Mouse (Mus musculus): ENCODE results near the gene Iqcf6. TPM values are rescaled to one million over a fixed set of nuclear protein-coding genes. Genes with fewer than 3 reads are reported as not detected.

Iqcf6 gene
- polyA plus RNA-seq, 1 experiment, result 85.6 TPM

GRCm38 (mm10) chr9:106641346-106641745 is 15.0 kb downstream of the Iqcf6 start:
- no peaks in the 10 kb centered on the region for H3K27me3 ChIP-seq (ENCODE audit: control insufficient read depth, insufficient read depth, low read length)
- H3K4me1 ChIP-seq (ENCODE audit: control insufficient read depth, insufficient read depth, low read length), result no peaks in the 10 kb centered on the region
- H3K36me3 ChIP-seq (ENCODE audit: control insufficient read depth, insufficient read depth, low read length), result no peaks in the 10 kb centered on the region
- no peak overlapping the region; the same call in 1 of the 2 replicates for H3K4me3 ChIP-seq (ENCODE audit: control insufficient read depth, low read depth, low read length)
- H3K27ac ChIP-seq (ENCODE audit: control insufficient read depth, insufficient read depth, low read depth, low read length), result no peak overlapping the region
- no peak for TF ChIP-seq POLR2A (IDR thresholded peaks at IDR 0.05; ENCODE audit: control insufficient read depth, low read depth, low read length)
- TF ChIP-seq CTCF (IDR thresholded peaks at IDR 0.05; ENCODE audit: control insufficient read depth, insufficient read depth, insufficient replicate concordance, low read depth, low read length), result no peak

GRCm38 (mm10) chr9:106643128-106643527 is 16.7 kb downstream of the Iqcf6 start:
- H3K27ac ChIP-seq (ENCODE audit: control insufficient read depth, insufficient read depth, low read depth, low read length), result no peak overlapping the region
- H3K27me3 ChIP-seq (ENCODE audit: control insufficient read depth, insufficient read depth, low read length), result no peaks in the 10 kb centered on the region
- no peak overlapping the region for H3K4me3 ChIP-seq (ENCODE audit: control insufficient read depth, low read depth, low read length)
- peak; percentile 96 for TF ChIP-seq CTCF (IDR thresholded peaks at IDR 0.05; ENCODE audit: control insufficient read depth, insufficient read depth, insufficient replicate concordance, low read depth, low read length)
- TF ChIP-seq POLR2A (IDR thresholded peaks at IDR 0.05; ENCODE audit: control insufficient read depth, low read depth, low read length), result no peak
- no peaks in the 10 kb centered on the region for H3K36me3 ChIP-seq (ENCODE audit: control insufficient read depth, insufficient read depth, low read length)
- no peaks in the 10 kb centered on the region for H3K4me1 ChIP-seq (ENCODE audit: control insufficient read depth, insufficient read depth, low read length)

- no peaks in the 10 kb centered on the region for H3K36me3 ChIP-seq (ENCODE audit: control insufficient read depth, insufficient read depth, low read length)
- no peak overlapping the region for H3K27ac ChIP-seq (ENCODE audit: control insufficient read depth, insufficient read depth, low read depth, low read length)
- no peaks in the 10 kb centered on the region for H3K27me3 ChIP-seq (ENCODE audit: control insufficient read depth, insufficient read depth, low read length)
- TF ChIP-seq POLR2A (IDR thresholded peaks at IDR 0.05; ENCODE audit: control insufficient read depth, low read depth, low read length), result no peak
- peak; percentile 18; the same call in 1 of the 2 replicates for TF ChIP-seq CTCF (IDR thresholded peaks at IDR 0.05; ENCODE audit: control insufficient read depth, insufficient read depth, insufficient replicate concordance, low read depth, low read length)
- H3K4me1 ChIP-seq (ENCODE audit: control insufficient read depth, insufficient read depth, low read length), result no peaks in the 10 kb centered on the region
- H3K4me3 ChIP-seq (ENCODE audit: control insufficient read depth, low read depth, low read length), result no peak overlapping the region
Measured at GRCm38 (mm10) chr9:106643787-106644186, 17.4 kb downstream of the Iqcf6 start.

GRCm38 (mm10) chr9:106645684-106646271 is 19.4 kb downstream of the Iqcf6 start:
- Histone ChIP-seq H3K4me3 (ENCODE audit: control insufficient read depth, low read depth, low read length) (no peak overlapping the region), H3K27me3 (ENCODE audit: control insufficient read depth, insufficient read depth, low read length) (no peaks in the 10 kb centered on the region), H3K4me1 (ENCODE audit: control insufficient read depth, insufficient read depth, low read length) (peaks cover 7% of the 10 kb centered on the region), H3K27ac (ENCODE audit: control insufficient read depth, insufficient read depth, low read depth, low read length) (no peak overlapping the region), H3K36me3 (ENCODE audit: control insufficient read depth, insufficient read depth, low read length) (no peaks in the 10 kb centered on the region)
- TF ChIP-seq CTCF (IDR thresholded peaks at IDR 0.05; ENCODE audit: control insufficient read depth, insufficient read depth, insufficient replicate concordance, low read depth, low read length) (no peak), POLR2A (IDR thresholded peaks at IDR 0.05; ENCODE audit: control insufficient read depth, low read depth, low read length) (no peak)

- Histone ChIP-seq H3K27me3 (ENCODE audit: control insufficient read depth, insufficient read depth, low read length) (no peaks in the 10 kb centered on the region), H3K4me3 (ENCODE audit: control insufficient read depth, low read depth, low read length) (no peak overlapping the region), H3K4me1 (ENCODE audit: control insufficient read depth, insufficient read depth, low read length) (peaks cover 10% of the 10 kb centered on the region), H3K27ac (ENCODE audit: control insufficient read depth, insufficient read depth, low read depth, low read length) (no peak overlapping the region), H3K36me3 (ENCODE audit: control insufficient read depth, insufficient read depth, low read length) (no peaks in the 10 kb centered on the region)
- TF ChIP-seq CTCF (IDR thresholded peaks at IDR 0.05; ENCODE audit: control insufficient read depth, insufficient read depth, insufficient replicate concordance, low read depth, low read length) (no peak), POLR2A (IDR thresholded peaks at IDR 0.05; ENCODE audit: control insufficient read depth, low read depth, low read length) (no peak)
Measured at GRCm38 (mm10) chr9:106647226-106647625, 20.8 kb downstream of the Iqcf6 start.

GRCm38 (mm10) chr9:106652720-106653119 is 26.3 kb downstream of the Iqcf6 start:
- H3K27ac ChIP-seq (ENCODE audit: control insufficient read depth, insufficient read depth, low read depth, low read length), result no peak overlapping the region
- no peaks in the 10 kb centered on the region for H3K27me3 ChIP-seq (ENCODE audit: control insufficient read depth, insufficient read depth, low read length)
- no peaks in the 10 kb centered on the region for H3K36me3 ChIP-seq (ENCODE audit: control insufficient read depth, insufficient read depth, low read length)
- H3K4me1 ChIP-seq (ENCODE audit: control insufficient read depth, insufficient read depth, low read length), result peaks cover 10% of the 10 kb centered on the region
- no peak overlapping the region for H3K4me3 ChIP-seq (ENCODE audit: control insufficient read depth, low read depth, low read length)
- TF ChIP-seq POLR2A (IDR thresholded peaks at IDR 0.05; ENCODE audit: control insufficient read depth, low read depth, low read length), result no peak
- TF ChIP-seq CTCF (IDR thresholded peaks at IDR 0.05; ENCODE audit: control insufficient read depth, insufficient read depth, insufficient replicate concordance, low read depth, low read length), result peak; percentile 15; the same call in 1 of the 2 replicates

- Histone ChIP-seq H3K4me1 (ENCODE audit: control insufficient read depth, insufficient read depth, low read length) (no peaks in the 10 kb centered on the region; the same call in 1 of the 2 replicates), H3K27me3 (ENCODE audit: control insufficient read depth, insufficient read depth, low read length) (no peaks in the 10 kb centered on the region), H3K27ac (ENCODE audit: control insufficient read depth, insufficient read depth, low read depth, low read length) (no peak within 1 kb of the TSS), H3K36me3 (ENCODE audit: control insufficient read depth, insufficient read depth, low read length) (no peaks in the 10 kb centered on the region), H3K4me3 (ENCODE audit: control insufficient read depth, low read depth, low read length) (no peak within 1 kb of the TSS)
- TF ChIP-seq POLR2A (IDR thresholded peaks at IDR 0.05; ENCODE audit: control insufficient read depth, low read depth, low read length), result no peak
- TF ChIP-seq CTCF (IDR thresholded peaks at IDR 0.05; ENCODE audit: control insufficient read depth, insufficient read depth, insufficient replicate concordance, low read depth, low read length), result no peak
Measured at GRCm38 (mm10) chr9:106655884-106656720, 29.7 kb downstream of the Iqcf6 start, which contains the start of gene Grm2. Grm2 (minus strand) TSS chr9:106656082.
